Mouse (Mus musculus) intestine, embryonic 16.5 days (tissue): Measurements from ENCODE around the gene Tada1. TPM values are rescaled to one million over a fixed set of nuclear protein-coding genes. Genes with fewer than 3 reads are reported as not detected.

ENCODE experiments used
- ATAC-seq: fragments of 200-750 bp; cut with Nextera tagmentation; 2 replicates; pipeline ENCODE4 v1.8.0; 2017; ENCODE audit warnings: moderate TSS enrichment, moderate library complexity
- H3K27ac ChIP-seq: fragments of 300-500 bp; sonication (generic); 2 replicates; pipeline ENCODE4 v1.5.1; 2014; ENCODE audit warnings: mild to moderate bottlenecking, low read length
- H3K27me3 ChIP-seq: fragments of 300-500 bp; sonication (generic); replicated peaks from 2 replicates; pipeline ENCODE4 v1.6.1; 2014; ENCODE audit warnings: low read length, control low read depth, mixed read lengths; ENCODE audit not compliant: control insufficient read depth, insufficient read depth
- H3K36me3 ChIP-seq: fragments of 300-500 bp; sonication (generic); 2 replicates; pipeline ENCODE4 v1.6.1; 2014; ENCODE audit warnings: low read length, control low read depth; ENCODE audit not compliant: control insufficient read depth, insufficient read depth
- H3K4me1 ChIP-seq: fragments of 300-500 bp; sonication (generic); 2 replicates; pipeline ENCODE4 v1.6.1; 2014; ENCODE audit warnings: low read length, control low read depth, mixed read lengths; ENCODE audit not compliant: control insufficient read depth, insufficient read depth
- H3K4me2 ChIP-seq: fragments of 300-500 bp; sonication (generic); 2 replicates; pipeline ENCODE4 v1.6.1; 2014; ENCODE audit warnings: low read depth, low read length, control low read depth
- H3K4me3 ChIP-seq: fragments of 300-500 bp; sonication (generic); 2 replicates; pipeline ENCODE4 v1.5.1; 2014; ENCODE audit warnings: mild to moderate bottlenecking, low read length
- H3K9ac ChIP-seq: fragments of 300-500 bp; sonication (generic); 2 replicates; pipeline ENCODE4 v1.6.1; 2014; ENCODE audit warnings: low read depth, low read length
- H3K9me3 ChIP-seq: fragments of 300-500 bp; sonication (generic); 2 replicates; pipeline ENCODE4 v1.6.1; 2016; ENCODE audit warnings: low read length, control low read depth; ENCODE audit not compliant: control insufficient read depth
- WGBS: fragments of 180-500 bp; shearing (Covaris S2); extraction: QIAGEN DNeasy Blood & Tissue Kit; methylation state at CpG from one replicate; pipeline ENCODE4 v1.1.7; 2014; 5-methylcytosine and 5-hydroxymethylcytosine counted together
- polyA plus RNA-seq: library from polyadenylated mRNA; unstranded; fragments of >200 nt; fragmentation: Nextera tagmentation; extraction: Ambion mirVana; gene quantifications from 2 replicates; pipeline ENCODE4 v1.2.1, GENCODE M21; 2015

Tada1 gene
- polyA plus RNA-seq, 1 experiment from 2014 or later = 41.8 TPM

DNA sequence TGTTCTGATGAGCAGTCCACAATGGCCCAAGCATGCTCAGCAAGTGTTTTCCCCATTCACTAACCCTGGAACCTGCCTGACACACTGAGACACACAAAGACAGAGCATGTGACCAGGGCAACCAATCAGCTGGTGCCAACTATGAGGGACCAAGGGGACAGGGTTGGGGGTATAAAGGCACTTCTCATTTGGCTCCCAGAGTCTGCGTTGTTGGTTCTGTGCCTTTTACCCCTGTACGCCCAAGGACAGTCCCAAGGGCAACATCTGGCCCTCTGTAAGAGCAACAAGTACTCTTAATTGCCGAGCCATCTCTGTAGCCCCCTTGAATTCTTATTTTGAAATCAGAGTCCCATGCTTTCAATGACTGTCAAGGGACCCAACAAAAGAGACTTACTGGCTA lies 33.4 kb downstream of the Tada1 start:
- no peak overlapping the region for H3K4me2 ChIP-seq
- no peak for ATAC-seq

DNA sequence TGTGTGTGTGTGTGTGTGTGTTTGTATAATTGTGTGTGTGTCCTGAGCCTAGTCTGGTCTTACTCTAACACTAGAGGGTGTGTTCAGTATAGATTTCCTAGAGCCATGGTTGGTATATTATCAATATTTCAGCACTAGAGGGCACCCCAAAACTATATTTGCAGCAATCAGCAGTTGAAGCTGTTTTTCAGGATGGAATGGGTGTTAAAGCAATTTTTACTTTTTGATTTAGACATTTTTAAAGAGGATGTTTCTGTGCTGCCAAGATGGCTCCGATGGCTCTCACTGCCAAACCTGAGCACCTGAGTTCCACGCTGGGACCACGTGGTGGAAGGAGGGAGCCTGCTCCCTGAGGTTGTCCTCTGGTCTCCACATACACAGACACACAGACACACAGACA lies 50.2 kb downstream of the Tada1 start:
- Histone ChIP-seq H3K4me2 (no peak overlapping the region), H3K9me3 (no peaks in the 10 kb centered on the region), H3K4me1 (no peaks in the 10 kb centered on the region), H3K9ac (no peak overlapping the region), H3K4me3 (no peak overlapping the region), H3K36me3 (no peaks in the 10 kb centered on the region), H3K27ac (no peak overlapping the region), H3K27me3 (no peaks in the 10 kb centered on the region)
- WGBS = 57% methylated on average over 3 of the region's 3 CpGs
- no peak for ATAC-seq

More for the DNA sequence above, 33.4 kb downstream of the Tada1 start:
- Histone ChIP-seq H3K9ac (no peak overlapping the region), H3K9me3 (0 out of 2 replicates have a peak, but pooled peaks cover 5% of the 10 kb centered on the region), H3K4me3 (no peak overlapping the region), H3K27me3 (no peaks in the 10 kb centered on the region), H3K36me3 (no peaks in the 10 kb centered on the region), H3K27ac (no peak overlapping the region), H3K4me1 (peaks cover 7% of the 10 kb centered on the region; the same call in 1 of the 2 replicates)
- 89% methylated on average over 3 of the region's 3 CpGs for WGBS

DNA sequence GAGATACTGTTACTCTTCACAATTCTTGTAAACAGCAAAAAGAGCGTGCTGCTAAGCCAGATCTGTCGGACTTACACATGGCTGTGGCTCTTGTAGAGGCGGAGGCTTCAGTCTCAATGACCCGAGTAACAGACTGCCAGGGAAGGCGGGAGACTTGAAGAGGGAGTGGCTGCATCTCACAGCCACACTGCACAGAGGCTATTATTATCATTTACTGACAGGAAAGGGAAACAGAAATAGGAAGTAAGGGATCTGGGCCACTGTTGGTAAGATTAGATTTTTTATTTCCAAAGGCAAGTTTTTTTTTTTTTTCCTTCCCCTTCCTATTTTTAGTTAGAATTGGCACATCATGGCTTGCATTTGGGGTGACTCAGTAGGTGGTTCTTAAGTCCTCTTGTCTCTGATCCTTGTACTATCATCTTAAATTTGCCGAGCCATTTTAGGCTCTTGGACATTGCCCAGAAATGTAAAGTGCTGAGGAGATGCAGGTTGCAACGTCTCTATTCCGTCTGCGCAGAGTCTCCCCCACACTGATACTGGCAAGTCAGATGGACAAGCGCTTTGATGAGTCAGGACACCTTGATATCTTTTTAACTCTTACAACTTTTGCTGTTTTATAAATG lies 51.0 kb downstream of the Tada1 start:
- no peak overlapping the region for H3K27ac ChIP-seq
- WGBS = 50% methylated on average over 10 of the region's 10 CpGs
- no peaks in the 10 kb centered on the region for H3K4me1 ChIP-seq
- H3K4me3 ChIP-seq = no peak overlapping the region
- no peak overlapping the region for H3K9ac ChIP-seq
- H3K36me3 ChIP-seq = no peaks in the 10 kb centered on the region
- H3K27me3 ChIP-seq = no peaks in the 10 kb centered on the region
- no peaks in the 10 kb centered on the region for H3K9me3 ChIP-seq
- no peak overlapping the region for H3K4me2 ChIP-seq
- ATAC-seq = no peak

DNA sequence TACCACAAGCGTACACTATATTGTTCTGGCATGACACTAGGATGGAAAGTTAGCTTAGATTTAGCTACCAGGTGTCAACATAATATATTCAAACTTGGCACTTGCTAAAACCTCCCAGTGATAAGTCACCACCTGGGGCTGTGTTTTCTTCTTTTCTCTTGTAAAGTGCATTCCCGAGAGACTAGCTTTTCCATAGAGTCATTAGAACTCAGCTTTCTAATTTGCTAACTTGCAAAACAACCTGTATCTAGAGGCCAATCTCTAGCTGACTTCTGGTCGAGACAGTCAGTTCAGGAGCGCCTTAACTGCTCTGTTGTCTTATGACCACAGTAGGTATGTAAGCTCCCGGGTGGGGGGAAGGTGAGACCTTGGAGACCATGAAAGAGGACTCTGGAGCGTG lies 60.5 kb downstream of the Tada1 start:
- H3K4me3 ChIP-seq = no peak overlapping the region
- H3K4me2 ChIP-seq = no peak overlapping the region
- WGBS = 69% methylated on average over 6 of the region's 6 CpGs

DNA sequence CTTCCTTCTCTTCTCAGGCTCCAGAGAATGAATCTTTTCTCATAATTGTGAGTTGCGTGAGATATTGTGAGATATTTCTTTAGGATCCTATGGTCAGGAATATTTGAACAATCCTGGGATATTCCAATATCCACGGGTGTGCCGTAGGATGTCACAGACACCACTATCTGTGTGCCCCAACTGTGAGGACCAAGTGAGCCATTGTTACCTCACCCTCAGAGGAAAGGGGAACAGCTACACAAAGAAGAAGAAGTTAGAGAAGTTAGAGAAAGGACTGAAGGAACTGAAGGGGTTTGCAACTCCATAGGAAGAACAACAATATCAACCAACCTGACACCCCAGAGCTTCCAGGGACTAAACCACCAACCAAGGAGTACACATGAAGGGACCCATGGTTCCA lies 63.1 kb downstream of the Tada1 start:
- Histone ChIP-seq H3K36me3 (no peaks in the 10 kb centered on the region), H3K4me1 (no peaks in the 10 kb centered on the region), H3K9me3 (no peaks in the 10 kb centered on the region), H3K27me3 (no peaks in the 10 kb centered on the region), H3K27ac (no peak overlapping the region), H3K4me2 (no peak overlapping the region), H3K9ac (no peak overlapping the region), H3K4me3 (no peak overlapping the region)
- no peak for ATAC-seq
- 91% methylated on average over 3 of the region's 3 CpGs for WGBS

More for the DNA sequence above, 60.5 kb downstream of the Tada1 start:
- no peaks in the 10 kb centered on the region for H3K4me1 ChIP-seq
- no peaks in the 10 kb centered on the region for H3K36me3 ChIP-seq
- no peaks in the 10 kb centered on the region for H3K27me3 ChIP-seq
- H3K27ac ChIP-seq = no peak overlapping the region
- no peaks in the 10 kb centered on the region for H3K9me3 ChIP-seq
- no peak overlapping the region for H3K9ac ChIP-seq
- ATAC-seq = no peak

Other genes with a start within 250 kb of the Tada1 start
- gene Gpa33, start 248.9 kb upstream of the Tada1 start, polyA plus RNA-seq = 79.6 and 86.9 TPM in 2 replicates
- gene Mael, start 140.3 kb upstream of the Tada1 start, polyA plus RNA-seq = not detected in 2 replicates
- 0.27 and 0.37 TPM in 2 replicates for gene Ildr2, start 125.0 kb upstream of the Tada1 start, polyA plus RNA-seq
- 6.6 and 7.9 TPM in 2 replicates for gene Pogk, start 30.8 kb downstream of the Tada1 start, polyA plus RNA-seq
- not detected in 2 replicates for gene Gm4846, start 118.5 kb downstream of the Tada1 start, polyA plus RNA-seq